Comparison of ENCODE assay signal across 9 mouse cellular contexts in genomic region chr14:20093493-20093892, GRCm38 (mm10). TPM values are rescaled to one million over a fixed set of nuclear protein-coding genes. Genes with fewer than 3 reads are reported as not detected.
A peak's percentile ranks its signal among the peaks of the same experiment; 100 is the strongest.
DNase-seq lines count a peak whose midpoint lies in the region; ATAC-seq and TF ChIP-seq lines count a peak whose summit lies in the region.
"Had no signal": no experiment of that assay in that cellular context is flagged by ENCODE, and none has a peak within 500 bp of the region (broad histone marks: within the 10 kb centered on the region; RNA-seq: fewer than 3 reads in every experiment).

No protein-coding gene starts in this region.

- ATAC-seq in G1E (ENCODE audit: extremely low read depth, insufficient number of reproducible peaks, low FRiP score, poor library complexity, severe bottlenecking) = no peak
- ATAC-seq in activated CD4-positive, CD25-positive, alpha-beta regulatory T cell, adult 4 months = no peak

- peak; percentile 31 for DNase-seq in kidney, adult 2 months
- DNase-seq in kidney, adult 11 months = no peak
- DNase-seq in G1E (ENCODE audit: low spot score) = peak; percentile 22
- DNase-seq in c-Kit-positive CD71-negative TER-119-negative erythroid progenitor cells, embryonic 14.5 days (ENCODE audit: low read depth) = peak; percentile 51
- peak; percentile 44 to 67 for DNase-seq in lung, postnatal 4 days
- no peak for DNase-seq in layer of hippocampus, adult 18-20 months (ENCODE audit: low spot score in 2 of 2)
- no peak for DNase-seq in right cerebral cortex, postnatal 4 days

- H3K36me3 ChIP-seq in kidney, adult 2 months (ENCODE audit: control insufficient read depth, insufficient read depth, low read length) = no peaks in the 10 kb centered on the region
- H3K36me3 ChIP-seq in G1E (replicated peaks) = no peaks in the 10 kb centered on the region

- WGBS in kidney, adult 2 months = 20% methylated on average over 7 of the region's 7 CpGs

- H3K4me3 ChIP-seq in kidney, adult 2 months (ENCODE audit: insufficient read depth, low read depth, low read length) = no peak overlapping the region
- no peak overlapping the region for H3K4me3 ChIP-seq in G1E (ENCODE audit: low read depth, low read length)

- no peak for TF ChIP-seq POLR2A in kidney, adult 2 months (IDR thresholded peaks at IDR 0.05; ENCODE audit: low read depth, low read length)

- TF ChIP-seq CTCF in kidney, adult 2 months (conservative IDR thresholded peaks at IDR 0.05; ENCODE audit: insufficient read depth, insufficient read length, low read depth, low read length) = no peak
- no peak for TF ChIP-seq CTCF in G1E (IDR thresholded peaks at IDR 0.05; ENCODE audit: low read depth, low read length)

- no peaks in the 10 kb centered on the region for H3K4me1 ChIP-seq in kidney, adult 2 months (ENCODE audit: control insufficient read depth, insufficient read depth, low read length)
- no peaks in the 10 kb centered on the region for H3K4me1 ChIP-seq in G1E (ENCODE audit: insufficient read depth, low read depth, low read length)

- no peak overlapping the region for H3K27ac ChIP-seq in kidney, adult 2 months (ENCODE audit: insufficient read depth, low read depth, low read length)
- H3K27ac ChIP-seq: liver, embryonic 14.5 days had no signal

- no peaks in the 10 kb centered on the region for H3K9me3 ChIP-seq in G1E (replicated peaks)

- no peaks in the 10 kb centered on the region for H3K27me3 ChIP-seq in kidney, adult 2 months (replicated peaks; ENCODE audit: control insufficient read depth, insufficient read depth, low read length)
- H3K27me3 ChIP-seq in G1E (ENCODE audit: insufficient read depth, low read length) = peaks cover 3% of the 10 kb centered on the region; the same call in 1 of the 2 replicates

RNA-seq across cellular contexts. Expression of gene Saysd1, which starts 44.8 kb away (rescaled TPM):
- 10.8 and 11.4 TPM in 2 replicates for polyA plus RNA-seq in kidney, adult 2 months (2012; rRNA removed)
- 1.7 and 2.8 TPM in 2 replicates for total RNA-seq in G1E (2014; fragmentation: Nextera tagmentation)
- 2.8 and 3.4 TPM in 2 replicates for total RNA-seq in G1E (2017)
- polyA plus RNA-seq in G1E (2012) = 7.9 and 9.6 TPM in 2 replicates
- 10 to 100 TPM; 23.7 to 37.7 TPM for polyA plus RNA-seq in activated CD4-positive, CD25-positive, alpha-beta regulatory T cell, adult 4 months (2017; shearing (Covaris generic))
- 1 to 10 TPM; 3.8 to 4.2 TPM for total RNA-seq in layer of hippocampus, adult 18-20 months (2021)

Comparison
In these comparisons a context has a peak if more than half of its experiments do, and no peak if none do; other contexts are left out.
1. DNase-seq: peak in kidney, adult 2 months (single experiment), G1E (single experiment), c-Kit-positive CD71-negative TER-119-negative erythroid progenitor cells, embryonic 14.5 days (single experiment) and lung, postnatal 4 days (2 of 2); none in kidney, adult 11 months (single experiment), layer of hippocampus, adult 18-20 months (0 of 2) and right cerebral cortex, postnatal 4 days (single experiment).